13 mouse cellular contexts compared by ENCODE assay signal in the genomic region with DNA sequence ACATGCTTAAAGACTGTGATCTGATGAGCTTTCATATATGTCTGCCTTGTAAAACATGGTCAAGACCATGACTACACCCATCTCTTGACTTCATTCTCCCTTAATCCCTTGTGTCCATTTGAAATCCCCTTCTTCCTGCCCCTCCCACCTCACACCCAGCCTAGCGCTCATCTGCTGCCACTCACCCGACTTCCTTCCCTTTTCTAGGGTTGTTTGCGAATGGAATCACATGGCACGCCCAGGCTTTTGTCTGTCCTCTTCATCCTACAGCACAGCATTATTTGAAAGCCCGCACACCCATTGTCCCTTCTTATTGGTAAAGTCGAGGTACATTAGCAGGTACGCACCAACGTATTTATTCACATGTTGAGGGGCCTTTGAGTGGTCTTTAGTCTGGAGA. TPM values are rescaled to one million over a fixed set of nuclear protein-coding genes. Genes with fewer than 3 reads are reported as not detected.
"Had no signal": no experiment of that assay in that cellular context is flagged by ENCODE, and none has a peak within 500 bp of the region (broad histone marks: within the 10 kb centered on the region; RNA-seq: fewer than 3 reads in every experiment).

No protein-coding gene starts in this region.

- H3K4me3 ChIP-seq: limb, embryonic 15.5 days; liver, embryonic 12.5 days; midbrain, embryonic 12.5 days had no signal

- ATAC-seq: liver, embryonic 12.5 days had no signal

- H3K4me2 ChIP-seq: limb, embryonic 15.5 days; liver, embryonic 12.5 days; lung, embryonic 14.5 days; midbrain, embryonic 12.5 days had no signal

- H3K27ac ChIP-seq: limb, embryonic 15.5 days; liver, embryonic 12.5 days; midbrain, embryonic 12.5 days; stomach, postnatal 0 days had no signal

- H3K4me1 ChIP-seq: limb, embryonic 15.5 days; liver, embryonic 12.5 days; midbrain, embryonic 12.5 days had no signal

- H3K36me3 ChIP-seq: limb, embryonic 15.5 days; liver, embryonic 12.5 days; midbrain, embryonic 12.5 days had no signal

- H3K9me3 ChIP-seq: limb, embryonic 15.5 days; midbrain, embryonic 12.5 days had no signal

- DNase-seq: kidney, postnatal 25 days; layer of hippocampus, adult 9-11 months; layer of hippocampus, postnatal 36 days; lung, embryonic 14.5 days; lung, postnatal 10 days; lung, postnatal 4 days; right cerebral cortex, postnatal 25 days; thymus, postnatal 25 days had no signal

- H3K9ac ChIP-seq: limb, embryonic 15.5 days; liver, embryonic 12.5 days; lung, embryonic 14.5 days; midbrain, embryonic 12.5 days had no signal

- H3K27me3 ChIP-seq: limb, embryonic 15.5 days; midbrain, embryonic 12.5 days had no signal

RNA-seq across cellular contexts. Expression of a gene that starts 26.5 kb away (rescaled TPM):
- total RNA-seq: megakaryocyte-erythroid progenitor cell, adult 5-6 weeks had no signal
